8 mouse cellular contexts compared by ENCODE assay signal in genomic region chr19:55218192-55218739, GRCm38 (mm10). TPM values are rescaled to one million over a fixed set of nuclear protein-coding genes. Genes with fewer than 3 reads are reported as not detected.
DNase-seq lines count a peak whose midpoint lies in the region; ATAC-seq lines count a peak whose summit lies in the region.

No protein-coding gene starts in this region.

- H3K9me3 ChIP-seq in intestine, embryonic 14.5 days (ENCODE audit: control insufficient read depth, low read length), result no peaks in the 10 kb centered on the region

- H3K4me3 ChIP-seq in intestine, embryonic 14.5 days (ENCODE audit: low read depth, low read length), result peak overlapping the region; percentile 37

- H3K4me1 ChIP-seq in intestine, embryonic 14.5 days (replicated peaks; ENCODE audit: control insufficient read depth, insufficient read depth, low read length), result peaks cover 2% of the 10 kb centered on the region

- H3K36me3 ChIP-seq in intestine, embryonic 14.5 days (ENCODE audit: control insufficient read depth, insufficient read depth, low read length), result no peaks in the 10 kb centered on the region

- 5% methylated on average over 20 of the region's 20 CpGs for WGBS in intestine, embryonic 14.5 days

- intact Hi-C loops in left cerebral cortex, postnatal 14 days (cut with DNase I), result loop anchor here (2.0 to 5.0 kb wide), 2 partner anchors 34 to 87 kb away; partner anchors contain the start of gene Acsl5

- peak; percentile 61 for ATAC-seq in intestine, embryonic 14.5 days (replicated peaks; ENCODE audit: low FRiP score, low TSS enrichment, low read depth)
- ATAC-seq in megakaryocyte-erythroid progenitor cell, adult 5-6 weeks (replicated peaks; ENCODE audit: low FRiP score, low TSS enrichment, poor library complexity, severe bottlenecking), result peak; percentile 64

- peak overlapping the region; percentile 38; the same call in 1 of the 2 replicates for H3K9ac ChIP-seq in intestine, embryonic 14.5 days (ENCODE audit: low read length)

- no peak overlapping the region for H3K27ac ChIP-seq in intestine, embryonic 14.5 days (ENCODE audit: low read depth)

- H3K4me2 ChIP-seq in intestine, embryonic 14.5 days (ENCODE audit: low read length), result peak overlapping the region; percentile 68

- peak; percentile 82 for DNase-seq in adrenal gland, adult 2 months
- DNase-seq in embryo, embryonic 11 days, result peak; percentile 91
- DNase-seq in gastrocnemius, postnatal 25 days, result peak; percentile 58
- DNase-seq in intestine, embryonic 14.5 days (ENCODE audit: low spot score), result peak; percentile 94
- peak; percentile 92 for DNase-seq in left cerebral cortex, postnatal 14 days (ENCODE audit: low spot score in 2 of 2)
- DNase-seq in right cerebral cortex, postnatal 25 days, result peak; percentile 80
- DNase-seq in urinary bladder, postnatal 36 days (ENCODE audit: low spot score in 2 of 2), result peak; percentile 75

- no peaks in the 10 kb centered on the region; the same call in 1 of the 2 replicates for H3K27me3 ChIP-seq in intestine, embryonic 14.5 days (replicated peaks; ENCODE audit: control insufficient read depth, insufficient read depth, low read length)

RNA-seq across cellular contexts. Expression of gene Gucy2g, which starts 22.8 kb away (rescaled TPM):
- not detected for total RNA-seq in adrenal gland, adult 2 months (2021)
- 0.03 TPM in 1 of 2 replicates, not detected in the other for polyA plus RNA-seq in adrenal gland, adult 2 months (2012; rRNA removed)
- under 1 TPM in 1 of 2 experiments, not detected in 1; 0.23 TPM for total RNA-seq in gastrocnemius, postnatal 25 days (2021)
- not detected in 2 replicates for polyA plus RNA-seq in intestine, embryonic 14.5 days (2014; fragmentation: Nextera tagmentation; extraction: Ambion mirVana)
- total RNA-seq in left cerebral cortex, postnatal 14 days (2021), result 1 to 10 TPM; 1.5 to 2.5 TPM
- not detected in 2 replicates for total RNA-seq in megakaryocyte-erythroid progenitor cell, adult 5-6 weeks (2014; fragmentation: Nextera tagmentation)
- total RNA-seq in megakaryocyte-erythroid progenitor cell, adult 5-6 weeks (2017), result not detected in 2 replicates

RNA-seq across cellular contexts. Expression of gene Acsl5, which starts 33.5 kb away (rescaled TPM):
- 100 to 1,000 TPM in 1 of 2 experiments, 10 to 100 TPM in 1; 86.1 to 324 TPM for total RNA-seq in adrenal gland, adult 2 months (2021)
- 7.4 and 10.4 TPM in 2 replicates for polyA plus RNA-seq in adrenal gland, adult 2 months (2012; rRNA removed)
- total RNA-seq in gastrocnemius, postnatal 25 days (2021), result 1 to 10 TPM; 3.8 to 4.5 TPM
- 86.5 and 93.2 TPM in 2 replicates for polyA plus RNA-seq in intestine, embryonic 14.5 days (2014; fragmentation: Nextera tagmentation; extraction: Ambion mirVana)
- total RNA-seq in left cerebral cortex, postnatal 14 days (2021), result 10 to 100 TPM; 38.1 to 38.7 TPM
- total RNA-seq in megakaryocyte-erythroid progenitor cell, adult 5-6 weeks (2014; fragmentation: Nextera tagmentation), result 180 and 241 TPM in 2 replicates
- total RNA-seq in megakaryocyte-erythroid progenitor cell, adult 5-6 weeks (2017), result 295 and 345 TPM in 2 replicates

RNA-seq across cellular contexts. Expression of gene Tectb, which starts 37.7 kb away (rescaled TPM):
- total RNA-seq in adrenal gland, adult 2 months (2021), result under 1 TPM; 0.41 to 0.89 TPM
- polyA plus RNA-seq in adrenal gland, adult 2 months (2012; rRNA removed), result 0.04 TPM in 1 of 2 replicates, not detected in the other
- under 1 TPM in 1 of 2 experiments, not detected in 1; 0.49 TPM for total RNA-seq in gastrocnemius, postnatal 25 days (2021)
- polyA plus RNA-seq in intestine, embryonic 14.5 days (2014; fragmentation: Nextera tagmentation; extraction: Ambion mirVana), result not detected in 2 replicates
- under 1 TPM in 1 of 2 experiments, not detected in 1; 0.15 TPM for total RNA-seq in left cerebral cortex, postnatal 14 days (2021)
- not detected in 2 replicates for total RNA-seq in megakaryocyte-erythroid progenitor cell, adult 5-6 weeks (2014; fragmentation: Nextera tagmentation)
- not detected in 2 replicates for total RNA-seq in megakaryocyte-erythroid progenitor cell, adult 5-6 weeks (2017)

Comparison
In these comparisons a context has a peak if more than half of its experiments do, and no peak if none do; other contexts are left out.
1. RNA of gene Acsl5, which starts 33.5 kb away (total RNA-seq): 180 to 345 TPM in megakaryocyte-erythroid progenitor cell, adult 5-6 weeks, 86.1 to 324 TPM in adrenal gland, adult 2 months and 38.1 to 38.7 TPM in left cerebral cortex, postnatal 14 days; 3.8 to 4.5 TPM in gastrocnemius, postnatal 25 days; every median in the first group is over 4 times any median in the second.
2. Peak in every context shown above with its lines, with median percentiles within 50 percentile points of each other: DNase-seq.